Mouse (Mus musculus): Measurements from ENCODE around the gene Relb.

GRCm38 (mm10) chr7:19667434-19667833 lies 38.2 kb upstream of the Relb start:
- TF ChIP-seq GATA1 (IDR thresholded peaks at IDR 0.05; ENCODE audit: low read length) (no peak), TAL1 (IDR thresholded peaks at IDR 0.05; ENCODE audit: low read length) (no peak)

Measured in erythroblast, embryonic 14.5 days (primary cell).